Mouse (Mus musculus) kidney, adult 2 months (tissue): ENCODE data around the gene Cyren.

Experiments
- CTCF ChIP-seq: fragments of 200-500 bp; conservative IDR thresholded peaks from 2 replicates; pipeline ENCODE4 v1.5.1; 2011; ENCODE audit warnings: low read depth, mild to moderate bottlenecking, control low read depth, low read length, moderate library complexity, mixed read lengths; ENCODE audit not compliant: insufficient read depth, insufficient read length
- POLR2A ChIP-seq: fragments of 200-500 bp; IDR thresholded peaks from one replicate; pipeline ENCODE4 v1.6.1; 2011; ENCODE audit warnings: low read depth, low read length, control low read depth

DNA sequence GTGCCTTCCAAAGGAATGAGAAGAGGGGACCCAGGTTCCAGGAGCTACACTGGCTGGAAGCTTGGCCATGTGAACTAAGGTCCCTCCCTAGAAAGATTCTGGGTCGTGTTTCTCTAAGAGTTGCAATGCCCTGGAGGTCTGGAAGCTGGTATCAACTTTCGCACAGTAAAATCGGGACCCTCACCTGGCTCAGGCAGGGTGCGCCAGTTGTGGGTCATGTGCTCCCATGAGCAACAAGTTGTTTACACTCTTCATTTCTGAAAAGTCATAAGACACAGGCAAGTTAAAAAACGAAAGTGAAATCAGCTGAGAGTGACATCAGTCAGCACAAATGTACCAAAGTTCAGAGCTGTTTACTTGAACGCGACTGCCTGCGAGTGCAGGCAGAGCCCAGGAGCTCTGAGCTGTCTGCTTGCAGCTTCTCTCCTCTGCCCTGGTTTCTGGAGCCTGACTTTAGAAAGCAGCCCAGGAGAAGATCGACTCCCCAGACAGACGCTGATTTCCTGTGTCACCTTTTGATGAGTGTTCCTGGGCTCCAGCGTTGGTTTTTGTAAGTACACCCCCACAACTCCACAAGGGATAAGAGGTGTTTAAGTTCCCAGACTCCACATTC is 15.0 kb downstream of the Cyren start, which contains the start of gene Tmem140:
- TF ChIP-seq POLR2A, result peak; percentile 92
- no peak for TF ChIP-seq CTCF
